In the genomic region with DNA sequence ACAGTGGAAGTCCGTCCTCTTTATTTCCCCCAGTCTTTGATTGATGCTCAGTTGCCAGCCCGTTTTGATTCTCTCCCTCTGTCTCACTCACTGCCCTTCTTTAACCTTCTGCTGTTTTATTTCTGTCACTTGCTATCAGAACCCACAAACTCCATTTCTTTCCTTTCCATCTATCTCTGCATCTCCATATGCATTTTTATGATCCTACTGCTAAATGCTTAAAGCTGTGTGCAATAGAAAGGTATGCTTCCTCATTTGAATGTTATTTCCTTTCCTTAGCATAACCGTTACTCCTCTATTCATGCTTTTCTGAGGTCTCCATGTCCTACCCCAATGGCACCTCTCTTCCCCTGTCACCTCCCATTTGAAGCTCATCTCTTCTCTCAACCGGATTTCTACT, we compare ENCODE assay signal across 11 mouse cellular contexts. TPM values are rescaled to one million over a fixed set of nuclear protein-coding genes. Genes with fewer than 3 reads are reported as not detected.
DNase-seq lines count a peak whose midpoint lies in the region; ATAC-seq and TF ChIP-seq lines count a peak whose summit lies in the region.
"Had no signal": no experiment of that assay in that cellular context is flagged by ENCODE, and none has a peak within 500 bp of the region (broad histone marks: within the 10 kb centered on the region; RNA-seq: fewer than 3 reads in every experiment).

No protein-coding gene starts in this region.

- no peak for ATAC-seq in intestine, embryonic 15.5 days
- no peak for ATAC-seq in midbrain, postnatal 0 days (ENCODE audit: low FRiP score)

- intact Hi-C loops in left cerebral cortex, adult 2 months (cut with DNase I): no loop called here

- H3K9ac ChIP-seq in intestine, embryonic 15.5 days: no peak overlapping the region
- no peak overlapping the region for H3K9ac ChIP-seq in midbrain, postnatal 0 days (replicated peaks; ENCODE audit: low read length, poor library complexity, severe bottlenecking)

- DNase-seq in left cerebral cortex, adult 2 months (ENCODE audit: extremely low spot score in 1 of 2, low spot score in 2 of 2): no peak
- no peak for DNase-seq in left cerebral cortex, adult 18-20 months (ENCODE audit: low spot score in 2 of 2)
- no peak for DNase-seq in midbrain, postnatal 0 days (ENCODE audit: low spot score)
- no peak for DNase-seq in frontal cortex, postnatal 14 days (ENCODE audit: low spot score in 2 of 2)
- DNase-seq in ovary, adult 18-20 months (ENCODE audit: low spot score): no peak
- no peak for DNase-seq in left cerebral cortex, adult 8-10 months (ENCODE audit: low spot score in 2 of 2)
- DNase-seq: cerebellum, adult 11-12 months; gastrocnemius, postnatal 36 days had no signal

- 0 out of 2 replicates have a peak, but pooled peaks cover 2% of the 10 kb centered on the region for H3K4me1 ChIP-seq in embryonic fibroblast, embryonic 13.5 days (ENCODE audit: control insufficient read depth, insufficient read depth, low read length)
- peaks cover 6% of the 10 kb centered on the region for H3K4me1 ChIP-seq in intestine, embryonic 15.5 days (replicated peaks)
- peaks cover 5% of the 10 kb centered on the region for H3K4me1 ChIP-seq in midbrain, postnatal 0 days (ENCODE audit: insufficient read depth, low read length)

- no peaks in the 10 kb centered on the region for H3K36me3 ChIP-seq in intestine, embryonic 15.5 days
- H3K36me3 ChIP-seq in midbrain, postnatal 0 days (ENCODE audit: insufficient read depth, low read length): no peaks in the 10 kb centered on the region

- peak overlapping the region; percentile 96 for H3K27ac ChIP-seq in left cerebral cortex, adult 2 months
- peak overlapping the region; percentile 96 for H3K27ac ChIP-seq in embryonic fibroblast, embryonic 13.5 days (ENCODE audit: insufficient read depth, low read length)
- H3K27ac ChIP-seq in intestine, embryonic 15.5 days: peak overlapping the region; percentile 93; the same call in 1 of the 2 replicates
- H3K27ac ChIP-seq in midbrain, postnatal 0 days (ENCODE audit: low read depth, low read length): peak overlapping the region; percentile 92

- TF ChIP-seq CTCF in left cerebral cortex, adult 2 months (IDR thresholded peaks at IDR 0.05): no peak
- TF ChIP-seq CTCF in embryonic fibroblast, embryonic 13.5 days (IDR thresholded peaks at IDR 0.05; ENCODE audit: borderline replicate concordance, insufficient read depth, low read length): no peak
- TF ChIP-seq CTCF in midbrain, postnatal 0 days (IDR thresholded peaks at IDR 0.05): no peak

- H3K27me3 ChIP-seq in intestine, embryonic 15.5 days (replicated peaks): no peaks in the 10 kb centered on the region
- no peaks in the 10 kb centered on the region for H3K27me3 ChIP-seq in midbrain, postnatal 0 days (ENCODE audit: insufficient read depth, low read length)
- H3K27me3 ChIP-seq: Patski had no signal

- H3K4me3 ChIP-seq in left cerebral cortex, adult 2 months: no peak overlapping the region
- no peak overlapping the region for H3K4me3 ChIP-seq in embryonic fibroblast, embryonic 13.5 days (ENCODE audit: insufficient read depth, low read length)
- H3K4me3 ChIP-seq in intestine, embryonic 15.5 days (replicated peaks): no peak overlapping the region
- H3K4me3 ChIP-seq in midbrain, postnatal 0 days (ENCODE audit: low read depth, low read length): no peak overlapping the region

- peak overlapping the region; percentile 83; the same call in 1 of the 2 replicates for H3K4me2 ChIP-seq in intestine, embryonic 15.5 days (replicated peaks)
- no peak overlapping the region for H3K4me2 ChIP-seq in midbrain, postnatal 0 days (ENCODE audit: low read depth, low read length, poor library complexity, severe bottlenecking)

- 57% methylated on average over 4 of the region's 4 CpGs for WGBS in intestine, embryonic 15.5 days
- WGBS in midbrain, postnatal 0 days: 33% methylated on average over 4 of the region's 4 CpGs

- no peaks in the 10 kb centered on the region for H3K9me3 ChIP-seq in intestine, embryonic 15.5 days
- no peaks in the 10 kb centered on the region for H3K9me3 ChIP-seq in midbrain, postnatal 0 days (ENCODE audit: low read length)

- TF ChIP-seq POLR2A in embryonic fibroblast, embryonic 13.5 days (IDR thresholded peaks at IDR 0.05; ENCODE audit: low read depth, low read length): peak; percentile 25; the same call in 1 of the 2 replicates

RNA-seq across cellular contexts. Expression of a gene that starts 0.6 kb away (rescaled TPM):
- 100 to 1,000 TPM; 137 to 148 TPM for total RNA-seq in left cerebral cortex, adult 2 months (2021)
- total RNA-seq in left cerebral cortex, adult 18-20 months (2021): 100 to 1,000 TPM; 147 to 148 TPM
- 41.6 and 57.2 TPM in 2 replicates for polyA plus RNA-seq in embryonic fibroblast, embryonic 13.5 days (2011; ENCODE audit: insufficient read length, low read depth, missing spikeins)
- 77.4 and 79.3 TPM in 2 replicates for polyA plus RNA-seq in intestine, embryonic 15.5 days (2015; fragmentation: Nextera tagmentation; extraction: Ambion mirVana)
- total RNA-seq in midbrain, postnatal 0 days (2014; rRNA removed): 148 and 156 TPM in 2 replicates
- 167 and 170 TPM in 2 replicates for polyA plus RNA-seq in midbrain, postnatal 0 days (2015; fragmentation: Nextera tagmentation; extraction: Ambion mirVana)
- 100 to 1,000 TPM; 145 to 156 (median 149) TPM for total RNA-seq in left cerebral cortex, adult 8-10 months (2022)
